Mouse (Mus musculus) kidney, postnatal 36 days (tissue): ENCODE data around the gene Vash2.

Experiments
- DNase-seq, 2 experiments: peaks; one replicate each; pipeline ENCODE4 v3.0.0; 2021 to 2022; ENCODE audit warnings: mixed read lengths in 2 of 2

Gene Vash2

DNA sequence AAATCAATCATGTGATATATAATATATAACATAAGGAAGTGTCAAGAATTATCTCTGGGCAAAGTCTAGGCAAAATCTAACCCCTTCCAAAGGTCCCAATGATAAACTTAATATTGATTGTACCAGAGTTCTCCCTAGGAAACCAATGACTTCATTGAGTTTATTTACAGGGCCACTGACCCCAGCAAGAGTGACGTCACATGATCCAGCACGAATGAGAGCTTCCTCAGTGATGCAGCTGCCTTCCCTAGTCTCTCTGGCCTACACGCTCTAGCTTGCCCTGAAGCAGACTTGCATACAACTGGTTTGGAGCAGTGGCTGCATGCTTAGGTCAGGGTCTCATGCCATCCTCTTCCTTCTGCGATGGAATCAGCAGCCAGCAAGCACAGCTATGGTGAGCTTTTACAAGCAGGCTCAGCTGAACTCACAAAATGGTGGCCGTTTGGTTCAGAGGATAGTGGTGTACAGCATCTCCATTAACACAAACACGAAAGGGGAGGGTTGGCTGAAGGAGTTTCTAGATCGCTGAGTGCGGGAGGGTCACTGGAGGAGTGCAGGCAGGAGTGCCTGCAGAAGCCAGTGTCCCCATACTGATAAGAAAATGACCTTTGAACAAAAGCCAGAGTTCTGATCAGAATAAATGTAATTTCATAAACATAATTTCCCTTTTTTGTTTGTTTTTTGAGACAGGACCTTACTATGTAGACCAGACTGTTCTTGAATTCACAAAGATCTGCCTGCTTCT, 59.2 kb downstream of the Vash2 start:
- no peak for DNase-seq

DNA sequence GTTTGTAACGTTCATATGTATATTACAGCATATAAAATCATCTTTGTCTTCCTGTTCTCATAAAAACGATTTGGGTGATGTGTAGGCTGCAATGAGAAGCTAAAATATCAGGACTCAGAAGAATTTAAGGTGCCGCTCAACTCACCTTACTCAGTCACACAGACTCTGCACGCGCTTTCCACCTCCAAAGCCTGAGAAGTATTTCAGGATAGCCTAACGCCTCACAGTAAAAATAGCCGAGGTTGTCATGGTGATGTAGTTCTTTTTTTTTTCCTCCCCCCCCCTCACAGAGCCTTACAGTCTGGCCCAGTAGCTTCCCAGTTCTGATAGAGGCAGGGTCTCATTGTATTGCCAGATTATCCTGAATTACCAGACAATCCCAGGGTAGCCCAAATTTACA, 60.2 kb downstream of the Vash2 start:
- no peak for DNase-seq

DNA sequence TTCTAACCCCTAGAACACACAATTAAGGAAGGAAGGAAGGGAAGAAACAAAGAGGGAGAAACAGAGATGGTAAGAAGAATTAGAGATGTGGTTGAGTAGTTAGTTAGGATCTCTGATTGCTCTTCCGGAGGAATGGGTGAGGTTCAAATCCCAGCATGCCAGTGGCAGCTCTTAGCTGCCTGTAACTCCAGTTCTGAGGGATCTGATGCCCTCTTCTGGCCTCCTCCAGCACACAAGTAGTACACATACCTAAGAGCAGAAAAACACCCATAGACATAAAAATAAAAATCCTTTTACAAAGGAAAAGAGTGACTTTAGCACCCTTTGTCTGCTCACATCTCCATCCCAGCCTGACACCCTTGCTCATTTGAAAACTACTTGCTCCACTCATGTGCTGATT, 66.5 kb downstream of the Vash2 start:
- DNase-seq, result no peak

DNA sequence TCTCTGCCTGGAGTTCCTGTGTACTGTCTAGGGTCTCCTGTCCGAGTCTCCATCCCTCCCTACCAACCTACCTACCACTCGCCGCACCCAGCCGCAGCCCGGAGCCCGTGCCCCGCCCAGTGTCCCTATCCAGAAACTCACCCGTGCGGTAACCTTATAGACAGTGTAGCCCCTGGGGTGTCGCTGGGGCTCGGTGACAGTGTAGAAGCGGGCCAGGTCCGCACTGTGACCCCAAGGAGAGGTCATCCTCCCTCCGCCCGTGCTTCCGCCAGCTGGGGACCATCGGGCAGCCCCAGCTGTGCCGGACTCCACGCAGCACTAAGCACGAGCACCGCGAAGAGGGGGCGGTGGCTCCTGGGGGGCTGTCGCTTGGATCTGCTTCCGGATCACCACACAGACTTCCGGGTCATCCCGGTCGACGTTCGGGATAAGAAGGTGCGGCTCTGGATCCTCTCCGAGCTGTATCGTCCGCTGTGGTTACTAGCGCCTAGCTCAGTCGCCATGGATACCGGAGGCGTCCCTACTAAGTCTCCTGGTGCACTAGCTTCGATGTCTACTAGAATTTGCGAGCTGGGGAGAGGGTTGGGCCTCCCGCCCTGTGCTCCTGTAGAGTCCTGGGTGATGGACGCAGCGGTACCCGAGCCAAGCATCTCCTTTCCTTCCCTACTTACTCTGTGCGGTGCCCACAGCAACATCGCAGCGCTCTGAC, 67.5 kb downstream of the Vash2 start, which contains the start of gene Rps6kc1:
Rps6kc1 (minus strand) TSS at position 356 of the 709 bp plus-strand sequence.
- peak; percentile 85 to 93 for DNase-seq

DNA sequence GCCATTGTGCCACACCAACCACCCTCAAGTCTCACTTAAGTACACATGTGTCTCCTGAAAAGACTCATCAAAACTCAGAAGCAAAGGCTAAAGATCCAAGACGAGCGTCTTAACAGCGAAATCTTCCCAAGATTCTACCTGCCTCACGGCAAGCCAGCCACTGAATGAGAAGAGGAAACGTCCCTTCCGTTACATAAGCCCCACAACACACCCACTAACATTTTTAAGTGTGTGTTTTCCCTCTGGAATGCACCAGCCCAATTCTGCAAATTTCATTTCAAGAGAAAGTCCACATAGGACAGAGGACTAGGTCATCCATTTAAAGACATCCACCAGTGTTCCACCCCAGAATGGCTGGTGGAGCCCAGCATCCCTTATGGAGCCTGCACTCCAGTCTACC, 68.3 kb downstream of the Vash2 start:
- DNase-seq, result no peak

DNA sequence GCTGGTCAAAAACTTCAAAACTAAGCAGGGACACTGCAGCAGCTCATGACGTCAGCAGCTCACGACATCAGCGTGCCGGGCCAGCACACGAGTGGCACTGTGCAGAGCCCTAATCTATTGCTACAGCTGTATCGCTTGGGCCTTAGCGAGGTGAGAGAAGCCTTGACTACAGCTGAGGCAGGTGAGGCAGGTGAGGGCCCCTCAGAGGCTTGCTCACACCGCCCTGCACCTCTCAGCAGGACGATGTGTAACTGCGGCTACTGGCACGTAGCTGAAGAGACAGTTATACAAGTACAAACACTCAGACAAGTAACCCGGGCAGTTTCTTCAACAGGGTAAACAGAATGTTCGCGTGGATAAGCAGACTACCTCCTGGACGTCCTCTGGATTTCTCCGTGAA, 74.4 kb downstream of the Vash2 start:
- no peak for DNase-seq

DNA sequence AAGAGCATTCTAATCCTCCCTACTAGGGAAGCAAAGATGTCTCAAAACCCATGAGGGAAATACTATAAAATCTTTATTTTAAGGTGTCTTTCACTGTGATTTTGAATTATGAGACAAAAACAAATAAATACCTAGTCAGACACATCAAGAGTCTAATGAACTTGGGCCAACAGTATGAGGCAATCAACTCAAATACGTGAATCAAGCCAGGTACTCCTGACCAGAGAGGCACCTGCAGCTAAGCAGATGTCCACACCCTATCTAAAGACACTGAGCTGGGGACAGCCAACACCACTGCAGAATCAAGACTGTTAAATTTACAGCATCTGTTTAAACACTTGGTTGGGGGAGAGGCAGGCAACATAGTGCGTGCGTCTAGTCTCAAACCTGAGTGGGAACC, 75.0 kb downstream of the Vash2 start:
- DNase-seq, result no peak

DNA sequence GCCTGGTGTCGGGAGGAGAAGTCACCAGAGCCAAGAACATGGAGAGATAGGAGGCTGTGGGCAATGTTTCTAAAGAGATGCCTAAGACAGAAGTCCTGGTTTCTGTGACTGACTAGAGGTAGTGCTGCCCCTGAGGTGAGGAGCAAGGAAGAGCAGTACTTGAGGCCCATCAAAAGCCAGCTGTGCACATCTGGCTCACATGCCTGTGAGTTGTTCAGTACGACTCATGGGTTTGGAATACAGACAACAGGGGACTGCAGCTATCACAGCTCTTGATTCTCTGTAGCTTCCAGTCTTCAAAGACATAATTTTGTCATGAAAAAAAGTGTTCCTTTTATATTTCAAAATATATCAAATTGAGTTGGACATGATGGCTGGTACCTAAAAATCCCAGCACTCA, 78.0 kb downstream of the Vash2 start:
- DNase-seq, result no peak

DNA sequence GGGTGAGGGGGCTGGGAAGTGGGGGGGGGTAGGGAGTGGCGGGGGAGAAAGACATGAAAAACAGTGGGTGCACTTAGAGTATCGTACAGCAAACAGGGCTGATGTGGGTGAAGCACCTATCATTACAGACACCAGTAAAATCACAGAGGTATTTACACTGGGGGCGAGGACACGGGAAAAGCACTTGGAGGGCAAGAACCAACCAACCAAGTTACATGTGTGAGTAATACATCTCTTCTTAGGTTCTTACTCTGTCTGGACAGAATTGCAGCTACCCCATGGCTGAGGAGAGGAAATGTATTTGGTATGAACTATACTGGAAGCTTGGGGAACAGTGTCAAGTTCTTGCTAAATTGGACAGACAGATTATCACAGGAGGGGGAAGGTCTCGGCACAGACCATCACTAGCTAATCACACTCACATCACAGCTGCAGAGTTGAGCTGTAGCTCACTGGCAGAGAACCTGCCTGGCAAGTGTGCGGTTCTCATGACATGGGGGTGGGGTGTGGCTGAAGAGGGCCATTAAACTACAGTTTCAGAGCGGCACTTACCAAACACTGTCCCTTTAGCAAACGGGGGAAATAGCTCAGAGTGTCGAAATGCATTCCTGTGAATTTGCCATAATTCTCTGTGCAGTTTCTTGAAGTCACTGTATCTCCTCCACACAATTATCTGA, 80.1 kb downstream of the Vash2 start:
- no peak for DNase-seq

DNA sequence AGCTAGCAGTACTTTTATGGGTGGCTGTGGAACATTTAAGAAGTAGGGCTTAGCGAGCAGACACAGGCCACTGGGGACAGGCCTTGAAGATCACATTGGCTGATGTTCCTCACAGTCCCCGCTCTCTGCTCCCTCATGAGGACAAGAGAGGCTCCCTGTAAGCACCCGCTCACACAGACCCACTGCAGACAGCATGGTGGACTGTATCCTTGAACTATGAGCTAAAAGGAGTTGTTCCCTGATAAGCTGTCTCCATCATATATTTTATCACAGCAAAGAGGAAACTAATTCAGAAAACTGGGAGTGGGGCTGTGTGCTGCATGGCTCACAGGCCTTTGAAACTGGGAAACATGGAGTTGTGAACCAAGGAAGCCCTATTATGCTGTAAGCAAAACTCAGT, 80.9 kb downstream of the Vash2 start:
- DNase-seq, result no peak
